Mouse (Mus musculus) midbrain, postnatal 0 days (tissue): Measurements from ENCODE around the gene Ercc6l2. TPM values are rescaled to one million over a fixed set of nuclear protein-coding genes. Genes with fewer than 3 reads are reported as not detected.

Experiments
- ATAC-seq: fragments of 200-750 bp; cut with Nextera tagmentation; 2 replicates; pipeline ENCODE4 v1.8.0; 2017; ENCODE audit warnings: moderate number of reproducible peaks, mild to moderate bottlenecking, moderate TSS enrichment, moderate library complexity; ENCODE audit not compliant: low FRiP score
- DNase-seq: peaks from one replicate; pipeline ENCODE4 v3.0.0-alpha.2; 2015; ENCODE audit warnings: low spot score
- H3K27ac ChIP-seq: fragments of 300-500 bp; sonication (generic); 2 replicates; pipeline ENCODE4 v1.5.1; 2014; ENCODE audit warnings: low read depth, mild to moderate bottlenecking, low read length, mixed read lengths
- H3K27me3 ChIP-seq: fragments of 300-500 bp; sonication (generic); 2 replicates; pipeline ENCODE4 v1.6.1; 2014; ENCODE audit warnings: low read length, control low read depth, mixed read lengths; ENCODE audit not compliant: insufficient read depth
- H3K36me3 ChIP-seq: fragments of 300-500 bp; sonication (generic); 2 replicates; pipeline ENCODE4 v1.6.1; 2014; ENCODE audit warnings: low read length, control low read depth, mixed read lengths; ENCODE audit not compliant: insufficient read depth
- H3K4me1 ChIP-seq: fragments of 300-500 bp; sonication (generic); 2 replicates; pipeline ENCODE4 v1.6.1; 2014; ENCODE audit warnings: mild to moderate bottlenecking, control low read depth, antibody characterized with exemption, low read length, mixed read lengths; ENCODE audit not compliant: insufficient read depth
- H3K4me2 ChIP-seq: fragments of 300-500 bp; sonication (generic); 2 replicates; pipeline ENCODE4 v1.6.1; 2014; ENCODE audit warnings: low read depth, mild to moderate bottlenecking, low read length, mixed read lengths; ENCODE audit not compliant: poor library complexity, severe bottlenecking
- H3K4me3 ChIP-seq: fragments of 300-500 bp; sonication (generic); 2 replicates; pipeline ENCODE4 v1.5.1; 2014; ENCODE audit warnings: low read depth, mild to moderate bottlenecking, low read length, moderate library complexity
- H3K9ac ChIP-seq: fragments of 300-500 bp; sonication (generic); replicated peaks from 2 replicates; pipeline ENCODE4 v1.6.1; 2014; ENCODE audit warnings: mild to moderate bottlenecking, low read length, moderate library complexity, mixed read lengths; ENCODE audit not compliant: poor library complexity, severe bottlenecking
- H3K9me3 ChIP-seq: fragments of 300-500 bp; sonication (generic); 2 replicates; pipeline ENCODE4 v1.6.1; 2016; ENCODE audit warnings: low read length, control low read depth
- CTCF ChIP-seq: IDR thresholded peaks from 2 replicates; pipeline ENCODE4 v1.5.1; 2016; ENCODE audit warnings: antibody characterized with exemption, mild to moderate bottlenecking
- WGBS: fragments of 180-500 bp; shearing (Covaris S2); extraction: QIAGEN DNeasy Blood & Tissue Kit; methylation state at CpG from one replicate; pipeline ENCODE4 v1.1.7; 2014; 5-methylcytosine and 5-hydroxymethylcytosine counted together
- polyA plus RNA-seq: library from polyadenylated mRNA; unstranded; fragments of >200 nt; fragmentation: Nextera tagmentation; extraction: Ambion mirVana; gene quantifications from 2 replicates; pipeline ENCODE4 v1.2.1, GENCODE M21; 2015
- total RNA-seq: library from RNA; depleted of rRNA; stranded (reverse); fragments of >200 nt; gene quantifications from 2 replicates; pipeline ENCODE4 v1.2.3, GENCODE M21; 2014

The Ercc6l2 gene
- total and polyA plus RNA-seq, 2 experiments from 2014 or later, result 11.8 to 13.5 TPM

DNA sequence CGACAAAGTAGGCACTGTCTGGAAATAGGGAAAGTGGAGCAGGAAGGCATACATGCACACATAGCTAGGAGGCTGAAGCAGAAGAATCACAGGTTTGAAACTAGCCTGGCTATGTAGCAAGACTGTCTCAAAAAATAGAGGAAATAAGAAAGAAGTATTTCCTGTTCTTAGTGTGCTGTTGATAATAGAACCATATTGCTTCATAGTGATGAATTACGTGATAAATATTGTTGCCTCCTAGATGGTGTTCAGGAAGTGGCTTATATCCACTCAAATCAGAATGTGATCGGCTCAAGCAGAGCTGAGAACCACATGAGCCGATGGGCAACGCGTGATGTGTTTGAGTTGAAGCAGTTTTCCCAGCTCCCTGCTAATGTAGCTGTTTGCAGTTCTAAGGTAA is 62.1 kb downstream of the Ercc6l2 start:
- Histone ChIP-seq H3K27ac (no peak overlapping the region), H3K4me3 (no peak overlapping the region), H3K4me1 (no peaks in the 10 kb centered on the region), H3K9ac (no peak overlapping the region), H3K4me2 (no peak overlapping the region), H3K27me3 (no peaks in the 10 kb centered on the region), H3K36me3 (peaks cover 2% of the 10 kb centered on the region; the same call in 1 of the 2 replicates), H3K9me3 (no peaks in the 10 kb centered on the region)
- ATAC-seq (no peak), DNase-seq (no peak)
- TF ChIP-seq CTCF, result no peak
- 95% methylated on average over 6 of the region's 6 CpGs for WGBS

DNA sequence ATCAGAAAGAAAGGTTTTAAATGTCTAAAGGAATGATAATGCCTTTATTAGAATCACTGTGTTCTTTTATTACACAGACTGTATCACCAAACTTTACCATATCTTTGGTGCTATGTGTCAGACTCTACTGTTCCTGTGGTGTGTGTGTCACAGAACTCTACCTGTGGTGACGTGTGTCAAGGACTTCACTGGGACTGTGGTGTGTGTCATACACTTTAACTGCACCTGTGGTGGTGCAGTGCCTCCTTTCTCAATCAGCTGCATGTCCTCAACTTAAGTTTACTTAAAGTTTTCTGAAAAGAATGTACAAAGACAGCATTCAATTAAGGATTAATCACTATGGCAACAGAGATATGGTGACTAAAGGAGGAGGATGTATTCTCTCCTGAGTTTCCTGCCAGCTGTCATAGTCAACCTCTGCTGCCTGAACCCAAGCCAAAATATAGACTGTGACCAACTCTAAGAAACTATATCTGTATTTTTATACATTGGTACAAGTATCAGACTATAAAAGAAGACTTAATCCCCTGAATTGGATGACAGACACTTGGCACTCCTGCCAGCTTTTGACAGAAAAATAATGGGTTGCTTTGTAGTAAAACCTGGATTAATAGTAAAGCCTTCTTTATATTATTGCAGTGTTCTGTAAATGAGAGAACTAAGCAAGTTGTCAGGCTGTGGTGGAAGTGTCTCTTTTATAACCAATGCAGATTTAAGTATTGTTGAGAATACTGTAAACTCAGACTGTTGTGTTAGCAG is 64.2 kb downstream of the Ercc6l2 start:
- DNase-seq, result no peak
- Histone ChIP-seq H3K9me3 (no peaks in the 10 kb centered on the region), H3K36me3 (no peaks in the 10 kb centered on the region), H3K4me1 (no peaks in the 10 kb centered on the region), H3K4me3 (no peak overlapping the region), H3K9ac (no peak overlapping the region), H3K4me2 (no peak overlapping the region), H3K27me3 (no peaks in the 10 kb centered on the region), H3K27ac (no peak overlapping the region)
- ATAC-seq, result no peak
- WGBS, result 32% methylated on average over 1 of the region's 1 CpGs
- no peak for TF ChIP-seq CTCF

DNA sequence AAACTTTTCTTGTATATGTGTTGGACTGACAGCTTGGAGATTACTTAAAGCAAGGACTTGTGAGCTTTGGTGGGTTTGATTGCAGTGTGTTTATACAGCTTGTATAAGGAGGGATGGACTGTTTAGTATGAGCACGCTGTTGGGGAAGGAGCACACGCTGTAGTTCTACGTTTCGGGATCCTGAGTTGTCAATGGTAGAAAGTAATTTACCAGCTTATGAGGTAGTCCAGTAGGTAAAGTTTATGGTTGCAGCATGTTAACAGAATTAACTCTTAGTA is 64.8 kb downstream of the Ercc6l2 start:
- WGBS, result 55% methylated on average over 4 of the region's 4 CpGs
- no peak for TF ChIP-seq CTCF
- DNase-seq (no peak), ATAC-seq (no peak)
- H3K27me3 ChIP-seq, result no peaks in the 10 kb centered on the region
- no peak overlapping the region for H3K4me3 ChIP-seq
- H3K9ac ChIP-seq, result no peak overlapping the region
- no peaks in the 10 kb centered on the region for H3K9me3 ChIP-seq
- no peak overlapping the region for H3K27ac ChIP-seq
- no peak overlapping the region for H3K4me2 ChIP-seq
- no peaks in the 10 kb centered on the region for H3K36me3 ChIP-seq
- H3K4me1 ChIP-seq, result no peaks in the 10 kb centered on the region

DNA sequence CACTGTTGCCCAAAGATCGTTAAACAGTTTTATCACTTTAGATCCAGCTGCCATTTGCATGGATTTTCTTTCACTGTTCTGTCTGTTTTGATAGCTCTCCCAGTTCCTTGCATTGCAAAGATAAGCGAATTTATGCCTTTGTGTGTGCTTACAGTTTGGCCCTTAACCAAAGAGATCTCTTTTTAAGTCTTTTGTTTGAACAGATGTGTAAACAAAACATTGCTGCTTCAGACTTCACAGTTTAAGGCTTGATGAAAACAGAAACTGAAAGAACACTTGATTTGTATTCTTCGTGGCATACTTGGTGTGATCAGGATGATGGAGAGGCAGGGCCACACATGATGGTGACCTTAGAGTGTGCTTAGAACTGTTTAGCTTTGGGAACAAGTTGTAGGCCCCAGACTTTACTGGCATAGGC is 70.5 kb downstream of the Ercc6l2 start:
- 59% methylated on average over 3 of the region's 3 CpGs for WGBS
- Histone ChIP-seq H3K27me3 (no peaks in the 10 kb centered on the region), H3K4me2 (no peak overlapping the region), H3K4me3 (no peak overlapping the region), H3K9me3 (no peaks in the 10 kb centered on the region), H3K36me3 (no peaks in the 10 kb centered on the region), H3K9ac (no peak overlapping the region), H3K4me1 (no peaks in the 10 kb centered on the region), H3K27ac (no peak overlapping the region)
- no peak for ATAC-seq
- TF ChIP-seq CTCF, result no peak
- DNase-seq, result no peak

DNA sequence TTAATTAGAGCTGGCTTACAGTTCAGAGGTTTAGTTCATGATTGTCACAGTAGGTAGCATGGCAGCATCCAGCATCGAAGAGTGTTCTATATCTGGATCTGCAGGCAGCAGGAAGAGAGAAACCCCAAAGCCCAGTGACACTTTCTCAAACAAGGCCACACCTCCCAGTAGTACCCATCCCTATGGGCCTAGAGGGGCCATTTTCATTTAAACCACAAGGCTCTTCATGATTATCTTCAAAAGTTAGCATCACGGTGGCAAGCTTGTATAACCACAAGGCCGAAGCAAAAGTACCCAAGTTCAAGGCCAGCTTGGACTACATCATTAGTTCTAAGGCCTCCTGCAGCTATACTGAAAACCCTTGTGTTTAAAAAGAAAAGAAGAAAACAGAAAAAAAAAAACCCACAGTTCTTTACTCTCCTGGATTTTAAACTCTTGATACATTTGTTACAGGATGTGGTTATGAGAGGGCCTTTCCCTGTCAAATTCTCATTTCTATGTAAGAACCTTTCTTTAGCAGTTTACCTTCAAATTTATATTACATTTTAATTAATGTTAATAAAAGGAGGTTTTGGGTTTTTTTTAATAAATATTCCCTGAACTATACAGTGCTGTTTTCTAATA is 71.5 kb downstream of the Ercc6l2 start:
- WGBS, result 89% methylated on average over 3 of the region's 3 CpGs
- H3K36me3 ChIP-seq, result no peaks in the 10 kb centered on the region
- no peaks in the 10 kb centered on the region for H3K9me3 ChIP-seq
- ATAC-seq (no peak), DNase-seq (no peak)
- no peak overlapping the region for H3K9ac ChIP-seq
- H3K4me3 ChIP-seq, result no peak overlapping the region
- no peak overlapping the region for H3K4me2 ChIP-seq
- no peaks in the 10 kb centered on the region for H3K4me1 ChIP-seq
- H3K27ac ChIP-seq, result no peak overlapping the region
- no peaks in the 10 kb centered on the region for H3K27me3 ChIP-seq
- TF ChIP-seq CTCF, result no peak

DNA sequence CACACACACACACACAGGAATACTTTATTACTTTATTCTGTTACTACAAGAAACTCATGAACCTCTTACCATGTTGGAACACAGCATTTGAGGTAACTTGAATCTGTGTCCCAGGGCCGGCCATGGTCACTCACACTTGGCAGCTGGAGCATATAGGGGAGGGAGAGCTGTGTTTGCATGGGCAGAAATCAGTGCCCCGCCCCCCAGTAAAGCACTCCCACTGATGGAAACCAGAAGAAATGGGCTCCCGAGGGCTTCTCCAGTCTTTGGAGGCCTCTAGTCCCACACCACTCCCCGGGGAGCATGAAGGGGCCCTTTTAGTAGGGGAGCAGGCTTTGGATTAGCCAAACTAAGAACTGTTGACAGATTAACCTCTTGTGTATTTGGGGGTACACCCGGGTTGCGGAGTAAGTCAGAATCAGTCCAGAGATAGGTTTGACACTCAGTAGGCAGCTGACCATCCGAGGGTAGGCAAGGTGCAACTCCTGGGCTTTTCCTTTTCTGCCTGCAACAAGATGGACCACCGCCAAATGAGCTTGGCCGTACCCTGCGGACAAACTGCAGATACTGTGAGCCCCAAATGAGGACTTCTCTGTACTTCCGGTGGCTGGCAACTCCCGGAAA is 85.8 kb downstream of the Ercc6l2 start:
- DNase-seq, result peak; percentile 26
- H3K27ac ChIP-seq, result peak overlapping the region; percentile 52; the same call in 1 of the 2 replicates
- H3K4me1 ChIP-seq, result peaks cover 5% of the 10 kb centered on the region; the same call in 1 of the 2 replicates
- no peak for TF ChIP-seq CTCF
- no peaks in the 10 kb centered on the region for H3K9me3 ChIP-seq
- peaks cover 7% of the 10 kb centered on the region; the same call in 1 of the 2 replicates for H3K36me3 ChIP-seq
- 12% methylated on average over 12 of the region's 12 CpGs for WGBS
- ATAC-seq, result peak; percentile 35
- peak overlapping the region; percentile 65 for H3K4me2 ChIP-seq
- H3K27me3 ChIP-seq, result 0 out of 2 replicates have a peak, but pooled peaks cover 5% of the 10 kb centered on the region
- peak overlapping the region; percentile 48; the same call in 1 of the 2 replicates for H3K9ac ChIP-seq
- peak overlapping the region; percentile 33 for H3K4me3 ChIP-seq
